Mouse (Mus musculus): ENCODE measurements at regions not wholly inside any gene's neighbourhood (a gene's known extent, or its start where the extent isn't known, plus 50 kb on each side); places are given as distances from the start of the nearest gene placed in this dataset.
"Not testable (repeated sequence)": the region's sequence is repeated elsewhere in the genome, so short reads cannot be mapped to it uniquely, and the experiment has no call there.

- DNase-seq (ENCODE audit: low read depth, low spot score) = no peak
- no peaks in the 10 kb centered on the region for H3K36me3 ChIP-seq (ENCODE audit: control insufficient read depth, insufficient read depth, low read length, poor library complexity, severe bottlenecking)
- no peaks in the 10 kb centered on the region for H3K27me3 ChIP-seq (ENCODE audit: control insufficient read depth, insufficient read depth, low read length, poor library complexity, severe bottlenecking)
Measured at GRCm38 (mm10) chr6:81800822-81801221, 122.6 kb upstream of the Gcfc2 start.

- no peaks in the 10 kb centered on the region for H3K27me3 ChIP-seq (ENCODE audit: control insufficient read depth, insufficient read depth, low read length, poor library complexity, severe bottlenecking)
- DNase-seq (ENCODE audit: low read depth, low spot score) = no peak
- no peaks in the 10 kb centered on the region for H3K36me3 ChIP-seq (ENCODE audit: control insufficient read depth, insufficient read depth, low read length, poor library complexity, severe bottlenecking)
Measured at GRCm38 (mm10) chr6:81801804-81802203, 121.7 kb upstream of the Gcfc2 start.

GRCm38 (mm10) chr6:81805942-81806341 is 117.5 kb upstream of the Gcfc2 start:
- DNase-seq (ENCODE audit: low read depth, low spot score) = no peak
- no peaks in the 10 kb centered on the region for H3K36me3 ChIP-seq (ENCODE audit: control insufficient read depth, insufficient read depth, low read length, poor library complexity, severe bottlenecking)

GRCm38 (mm10) chr6:81808712-81809111 is 114.8 kb upstream of the Gcfc2 start:
- no peaks in the 10 kb centered on the region for H3K27me3 ChIP-seq (ENCODE audit: control insufficient read depth, insufficient read depth, low read length, poor library complexity, severe bottlenecking)
- no peak for DNase-seq (ENCODE audit: low read depth, low spot score)
- H3K36me3 ChIP-seq (ENCODE audit: control insufficient read depth, insufficient read depth, low read length, poor library complexity, severe bottlenecking) = no peaks in the 10 kb centered on the region

More at GRCm38 (mm10) chr6:81805942-81806341, 117.5 kb upstream of the Gcfc2 start:
- H3K27me3 ChIP-seq (ENCODE audit: control insufficient read depth, insufficient read depth, low read length, poor library complexity, severe bottlenecking) = no peaks in the 10 kb centered on the region

GRCm38 (mm10) chr6:81815248-81815961 is 108.1 kb upstream of the Gcfc2 start:
- no peaks in the 10 kb centered on the region for H3K27me3 ChIP-seq (ENCODE audit: control insufficient read depth, insufficient read depth, low read length, poor library complexity, severe bottlenecking)
- DNase-seq (ENCODE audit: low read depth, low spot score) = no peak
- H3K36me3 ChIP-seq (ENCODE audit: control insufficient read depth, insufficient read depth, low read length, poor library complexity, severe bottlenecking) = no peaks in the 10 kb centered on the region

- DNase-seq (ENCODE audit: low read depth, low spot score) = no peak
- H3K36me3 ChIP-seq (ENCODE audit: control insufficient read depth, insufficient read depth, low read length, poor library complexity, severe bottlenecking) = no peaks in the 10 kb centered on the region
- no peaks in the 10 kb centered on the region for H3K27me3 ChIP-seq (ENCODE audit: control insufficient read depth, insufficient read depth, low read length, poor library complexity, severe bottlenecking)
Measured at GRCm38 (mm10) chr6:81815962-81816338, 107.5 kb upstream of the Gcfc2 start.

- peak; percentile 5 for DNase-seq (ENCODE audit: low read depth, low spot score)
- Histone ChIP-seq H3K36me3 (ENCODE audit: control insufficient read depth, insufficient read depth, low read length, poor library complexity, severe bottlenecking) (no peaks in the 10 kb centered on the region), H3K27me3 (ENCODE audit: control insufficient read depth, insufficient read depth, low read length, poor library complexity, severe bottlenecking) (no peaks in the 10 kb centered on the region)
Measured at GRCm38 (mm10) chr6:81817050-81817827, 106.2 kb upstream of the Gcfc2 start.

- H3K36me3 ChIP-seq (ENCODE audit: control insufficient read depth, insufficient read depth, low read length, poor library complexity, severe bottlenecking) = no peaks in the 10 kb centered on the region
- no peaks in the 10 kb centered on the region for H3K27me3 ChIP-seq (ENCODE audit: control insufficient read depth, insufficient read depth, low read length, poor library complexity, severe bottlenecking)
- no peak for DNase-seq (ENCODE audit: low read depth, low spot score)
Measured at GRCm38 (mm10) chr6:81818573-81818972, 104.9 kb upstream of the Gcfc2 start.

GRCm38 (mm10) chr6:81820078-81820477 is 103.4 kb upstream of the Gcfc2 start:
- Histone ChIP-seq H3K36me3 (ENCODE audit: control insufficient read depth, insufficient read depth, low read length, poor library complexity, severe bottlenecking) (no peaks in the 10 kb centered on the region), H3K27me3 (ENCODE audit: control insufficient read depth, insufficient read depth, low read length, poor library complexity, severe bottlenecking) (no peaks in the 10 kb centered on the region)
- no peak for DNase-seq (ENCODE audit: low read depth, low spot score)

GRCm38 (mm10) chr6:81839474-81840153 is 83.9 kb upstream of the Gcfc2 start:
- Histone ChIP-seq H3K27me3 (ENCODE audit: control insufficient read depth, insufficient read depth, low read length, poor library complexity, severe bottlenecking) (no peaks in the 10 kb centered on the region), H3K36me3 (ENCODE audit: control insufficient read depth, insufficient read depth, low read length, poor library complexity, severe bottlenecking) (no peaks in the 10 kb centered on the region)
- DNase-seq (ENCODE audit: low read depth, low spot score) = no peak

GRCm38 (mm10) chr6:81868207-81868606 is 55.3 kb upstream of the Gcfc2 start:
- not testable (repeated sequence) for H3K27me3 ChIP-seq (ENCODE audit: control insufficient read depth, insufficient read depth, low read length, poor library complexity, severe bottlenecking); H3K36me3 ChIP-seq (ENCODE audit: control insufficient read depth, insufficient read depth, low read length, poor library complexity, severe bottlenecking); DNase-seq (ENCODE audit: low read depth, low spot score)
